Mouse (Mus musculus): Measurements from ENCODE around the gene Fbxl2. TPM values are rescaled to one million over a fixed set of nuclear protein-coding genes. Genes with fewer than 3 reads are reported as not detected.

The Fbxl2 gene
- total RNA-seq, 4 experiments from 2014 or later: 2.1 to 5.5 (median 3.6) TPM

- DNase-seq: no peak
Observed at GRCm38 (mm10) chr9:114016402-114016801, 29.6 kb downstream of the Fbxl2 start.

GRCm38 (mm10) chr9:114015724-114016123, 30.3 kb downstream of the Fbxl2 start:
- no peak for DNase-seq

- DNase-seq: no peak
Observed at GRCm38 (mm10) chr9:114014034-114014433, 32.0 kb downstream of the Fbxl2 start.

DNA sequence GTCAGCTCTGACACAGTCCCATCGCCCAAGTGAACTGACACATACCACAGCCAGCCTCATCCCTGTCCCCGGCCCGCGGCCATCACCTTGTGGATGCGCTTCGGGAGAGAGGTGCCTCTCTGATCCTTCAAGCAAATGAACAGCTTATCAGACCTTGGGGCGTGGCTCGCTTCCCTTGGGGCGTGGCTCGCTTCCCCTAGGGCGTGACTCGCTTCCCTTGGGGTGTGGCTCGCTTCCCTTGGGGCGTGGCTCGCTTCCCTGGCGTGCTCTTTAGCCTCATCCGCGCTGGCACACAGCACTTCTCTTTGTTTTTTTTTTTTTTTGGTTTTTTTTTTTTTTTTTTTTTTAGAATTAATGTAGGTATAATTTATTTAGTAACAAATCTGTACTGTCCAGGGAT, 34.8 kb downstream of the Fbxl2 start:
- no peak for DNase-seq

DNA sequence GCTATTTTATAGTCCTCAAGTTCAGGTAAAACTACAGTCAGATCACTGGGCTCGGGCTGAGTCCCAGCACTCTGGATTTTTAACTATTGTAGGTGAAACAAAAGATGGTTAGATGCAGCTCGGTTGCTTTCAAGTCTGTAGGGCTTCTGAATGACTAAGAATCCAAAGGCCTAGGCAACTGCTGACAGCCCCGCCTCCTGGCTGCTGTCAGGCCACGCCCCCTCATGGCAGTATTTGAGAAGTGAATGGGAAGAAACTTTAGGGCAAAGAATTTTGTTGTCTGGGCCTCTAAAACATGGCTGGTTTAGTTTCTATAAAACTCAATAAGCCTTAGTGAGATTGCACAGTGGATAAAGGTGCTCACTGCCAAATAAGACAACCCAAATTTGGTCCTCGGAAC, 36.5 kb downstream of the Fbxl2 start:
- no peak for DNase-seq

GRCm38 (mm10) chr9:114007850-114008350, 38.1 kb downstream of the Fbxl2 start:
- DNase-seq: no peak

DNA sequence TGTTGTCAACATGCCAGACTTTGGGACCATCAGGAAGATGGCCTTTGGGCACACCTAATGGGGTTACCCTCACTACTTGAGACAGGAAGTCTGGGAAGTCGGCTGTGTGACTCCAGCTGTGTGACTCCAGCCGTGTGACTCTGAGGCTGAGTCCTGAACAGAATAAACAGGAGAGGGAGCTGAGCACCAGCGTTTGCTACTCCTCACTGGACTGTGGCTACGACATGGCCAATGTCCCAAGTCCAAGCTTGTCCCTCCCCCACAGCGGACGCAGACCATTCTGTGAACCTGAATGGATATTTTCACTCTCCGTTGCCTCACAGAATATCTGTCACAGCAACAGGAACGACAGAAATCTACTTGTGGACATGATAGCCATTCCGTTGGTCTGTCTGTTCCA, 39.2 kb downstream of the Fbxl2 start:
- no peak for DNase-seq

DNA sequence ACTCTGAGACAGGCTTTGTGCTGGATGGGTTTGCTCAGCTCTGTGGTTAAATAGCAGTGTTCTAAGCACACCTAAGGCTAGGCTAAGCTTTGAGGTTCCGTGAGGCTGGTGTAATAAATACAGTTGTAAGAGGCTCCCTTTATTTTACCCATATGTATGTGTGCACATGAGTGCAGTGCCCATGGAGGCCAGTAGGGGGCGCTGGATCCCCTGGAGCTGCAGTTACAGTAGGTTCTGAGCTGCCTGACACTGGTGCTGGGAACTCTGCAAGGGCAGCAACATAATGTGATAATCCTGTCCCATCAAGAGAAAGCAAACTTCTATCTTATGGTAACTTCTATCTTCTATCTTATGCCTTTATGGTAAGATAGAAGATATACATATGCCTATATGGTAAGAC, 47.7 kb downstream of the Fbxl2 start:
- DNase-seq: no peak

GRCm38 (mm10) chr9:113992810-113993209, 53.2 kb downstream of the Fbxl2 start:
- DNase-seq: no peak

DNA sequence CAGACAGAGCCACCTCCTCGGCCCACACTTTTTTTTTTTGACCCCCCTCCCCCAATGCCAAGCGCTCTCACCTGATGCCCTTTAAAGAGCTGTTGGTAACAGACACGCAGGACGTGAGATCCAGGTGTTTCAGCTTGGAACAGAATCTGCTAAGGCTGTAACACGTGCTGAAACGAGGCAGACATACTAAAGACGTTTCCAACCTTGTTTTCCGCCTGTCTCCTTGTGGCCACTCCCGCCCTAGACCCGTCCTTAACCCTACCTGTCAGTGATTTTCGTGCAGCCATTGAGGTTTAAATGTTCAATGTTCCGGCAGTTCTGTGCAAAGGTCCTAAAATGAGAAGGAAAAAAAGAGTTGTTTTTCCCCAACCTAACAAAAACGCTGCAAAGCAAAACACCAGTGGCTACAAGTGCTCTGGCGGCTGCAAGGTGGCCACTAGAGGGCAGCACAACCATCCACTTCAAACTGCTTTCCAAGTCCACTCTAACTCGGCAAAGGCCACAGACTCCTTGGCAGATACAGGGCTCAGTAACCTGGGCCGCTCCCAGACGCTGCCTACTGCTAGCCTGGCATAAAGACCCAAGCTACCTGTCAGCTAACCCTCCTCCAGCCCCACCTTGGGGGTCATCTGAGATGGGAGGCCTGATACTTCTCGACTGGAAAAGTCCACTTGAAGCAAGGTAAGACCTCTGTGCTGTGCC, 55.3 kb downstream of the Fbxl2 start:
- peak; percentile 64 for DNase-seq

DNA sequence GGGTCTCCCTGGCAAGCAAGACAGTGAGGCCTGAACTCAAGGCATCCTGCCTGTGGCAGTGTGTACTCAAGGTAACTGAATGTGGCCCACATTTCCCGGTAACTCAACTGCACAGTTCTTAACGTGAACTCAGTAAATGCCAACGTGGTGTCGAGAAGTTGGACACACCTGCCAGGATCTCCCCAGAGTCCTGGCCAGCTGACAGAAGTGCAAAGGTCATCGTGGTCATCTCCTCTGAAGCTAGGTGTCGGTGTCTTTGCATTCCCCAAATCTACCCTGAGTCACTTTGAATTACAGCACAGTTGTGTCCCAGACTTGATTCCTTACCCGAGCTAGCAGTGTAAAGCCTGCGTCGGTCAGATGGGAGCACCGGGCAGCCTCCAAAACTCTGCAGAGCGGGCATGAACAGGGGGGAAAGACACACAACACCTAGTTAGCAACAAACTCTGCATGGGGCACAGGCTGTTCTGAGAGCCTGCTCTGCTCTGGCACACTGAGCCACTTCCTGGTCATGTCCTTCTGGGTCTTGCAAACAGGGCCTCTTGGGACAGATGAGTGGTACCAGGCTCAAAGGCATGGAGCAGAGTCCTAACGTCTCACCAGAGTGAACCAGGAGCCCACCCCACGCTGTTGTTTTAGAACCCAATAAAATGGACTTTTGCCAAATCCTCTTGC, 60.9 kb downstream of the Fbxl2 start:
- no peak for DNase-seq

GRCm38 (mm10) chr9:113982883-113983670, 62.9 kb downstream of the Fbxl2 start:
- no peak for DNase-seq

DNA sequence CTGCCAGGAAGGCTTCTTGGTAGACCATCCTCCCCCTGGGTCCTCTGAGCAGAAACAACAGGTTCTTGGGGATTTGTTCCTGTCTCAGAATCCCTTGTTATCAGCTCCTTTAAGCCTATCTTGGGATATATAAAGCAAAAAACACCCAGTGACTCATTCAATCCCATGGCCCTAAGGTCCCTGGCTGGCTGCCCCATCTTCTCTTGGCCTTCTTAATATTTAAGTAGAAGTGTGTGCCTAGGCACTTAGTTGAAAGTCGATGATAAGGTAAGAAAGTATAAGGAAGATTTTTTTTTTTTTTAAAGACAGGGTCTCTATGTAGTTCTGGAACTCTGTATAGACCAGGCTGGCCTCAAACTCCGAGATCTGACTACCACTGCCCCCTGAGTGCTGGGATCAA, 63.5 kb downstream of the Fbxl2 start:
- DNase-seq: no peak

DNA sequence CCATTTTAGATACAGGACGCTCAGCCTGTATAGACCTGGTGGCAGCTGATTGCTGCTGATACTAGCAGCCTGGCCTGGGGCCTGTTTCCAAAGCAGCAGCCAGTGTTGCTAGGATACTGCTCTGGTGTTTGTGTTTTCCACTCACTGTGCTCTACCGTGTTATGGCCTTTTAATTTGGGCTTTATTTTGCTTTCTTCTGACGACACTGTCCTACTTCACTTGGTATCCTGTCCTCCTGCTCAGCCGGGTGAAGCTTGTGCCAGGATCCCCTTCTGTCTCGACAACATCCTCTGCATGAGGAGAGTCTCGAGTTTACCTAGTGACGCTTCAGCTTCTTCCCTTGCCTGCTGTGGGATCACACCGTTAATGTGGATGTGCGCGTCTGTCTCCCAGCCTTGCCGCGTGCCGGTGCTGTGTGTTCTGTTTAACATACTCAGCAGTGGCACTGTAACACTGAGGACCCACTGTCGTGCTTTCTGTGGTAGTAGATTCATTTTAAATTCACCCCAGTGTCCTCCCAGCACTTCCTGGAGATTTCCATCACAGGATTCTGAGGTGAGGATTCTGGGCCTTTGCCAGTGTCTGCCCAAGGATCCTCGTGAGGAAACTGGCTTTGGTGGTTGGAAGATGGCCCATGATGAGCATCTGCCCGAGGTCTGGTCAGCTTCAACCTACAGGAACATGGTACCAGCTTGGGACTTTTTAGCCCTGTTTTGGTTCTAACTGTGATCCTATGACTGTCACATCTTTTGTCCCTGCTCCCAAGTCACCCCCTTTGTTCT, 64.7 kb downstream of the Fbxl2 start:
- peak; percentile 23 for DNase-seq

DNA sequence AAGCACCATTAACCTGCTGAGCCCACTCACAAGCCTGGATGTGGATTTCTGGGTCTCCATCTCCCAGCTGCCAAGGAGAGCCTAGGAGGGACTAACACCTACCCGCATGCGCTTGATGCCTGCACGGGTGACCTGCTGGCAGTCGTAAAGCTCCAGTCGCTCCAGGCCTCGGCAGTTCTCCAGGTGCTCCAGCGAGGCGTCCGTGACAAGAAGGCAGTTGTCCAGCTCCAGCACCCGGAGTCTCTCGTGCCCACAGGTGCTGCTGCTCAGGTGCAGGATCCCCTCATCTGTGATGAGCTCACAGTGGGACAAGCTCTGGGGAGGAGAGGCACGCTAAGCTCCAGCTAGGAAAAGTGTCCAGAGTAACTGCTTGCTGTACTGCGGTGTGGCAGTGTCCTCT, 66.6 kb downstream of the Fbxl2 start:
- no peak for DNase-seq

GRCm38 (mm10) chr9:113978656-113979055, 67.3 kb downstream of the Fbxl2 start:
- no peak for DNase-seq

DNA sequence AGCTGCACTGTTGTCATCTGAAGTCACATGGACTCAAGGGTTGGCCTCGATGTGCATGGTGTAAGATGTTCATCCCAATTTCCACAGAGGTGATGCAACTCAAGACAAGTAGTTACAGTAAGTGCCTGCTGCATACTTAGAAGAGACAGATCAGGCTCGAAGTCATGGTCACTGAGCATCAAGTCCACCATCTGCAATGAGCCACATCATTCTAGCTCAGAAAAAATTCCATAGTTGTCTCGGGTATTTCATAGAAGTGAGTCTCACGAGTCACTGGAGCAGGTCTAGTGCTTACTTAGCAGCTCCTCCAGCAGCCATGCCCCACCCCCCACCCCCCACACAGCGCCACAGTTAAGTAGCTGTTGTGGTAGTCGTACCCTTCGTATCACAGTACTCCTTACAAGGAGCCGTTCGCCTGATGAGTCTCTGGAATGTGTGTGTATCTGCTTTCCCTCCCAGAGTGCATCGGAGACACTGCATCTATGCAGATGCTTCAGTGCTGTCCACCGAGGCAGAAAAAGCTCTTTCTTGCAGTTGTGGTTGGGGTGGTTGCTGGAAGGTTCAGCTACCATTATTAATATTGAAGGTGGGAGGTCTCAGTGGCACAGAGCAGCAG, 68.7 kb downstream of the Fbxl2 start:
- no peak for DNase-seq

GRCm38 (mm10) chr9:113976264-113976663, 69.7 kb downstream of the Fbxl2 start:
- DNase-seq: no peak

GRCm38 (mm10) chr9:113975442-113975841, 70.5 kb downstream of the Fbxl2 start:
- no peak for DNase-seq

DNA sequence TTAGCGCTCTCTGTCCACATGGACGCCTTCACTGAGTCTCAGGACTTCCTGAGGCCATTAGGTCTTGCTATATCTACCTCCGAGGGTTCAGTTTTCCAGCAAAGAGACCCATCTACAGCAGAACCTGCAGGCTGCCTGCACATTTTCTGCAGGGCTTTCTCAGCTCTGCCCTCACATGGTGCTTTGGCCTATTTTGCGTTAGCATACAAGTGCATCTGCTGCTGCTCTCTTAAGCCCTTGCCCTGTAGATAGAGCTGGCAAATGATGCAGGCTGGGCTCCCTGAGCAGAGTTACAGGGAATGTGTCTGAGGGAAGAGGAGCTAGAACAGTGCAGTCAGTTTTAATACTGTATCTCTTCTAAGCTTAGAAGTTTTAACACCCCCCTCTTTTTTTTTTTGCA, 71.0 kb downstream of the Fbxl2 start:
- DNase-seq: no peak

DNA sequence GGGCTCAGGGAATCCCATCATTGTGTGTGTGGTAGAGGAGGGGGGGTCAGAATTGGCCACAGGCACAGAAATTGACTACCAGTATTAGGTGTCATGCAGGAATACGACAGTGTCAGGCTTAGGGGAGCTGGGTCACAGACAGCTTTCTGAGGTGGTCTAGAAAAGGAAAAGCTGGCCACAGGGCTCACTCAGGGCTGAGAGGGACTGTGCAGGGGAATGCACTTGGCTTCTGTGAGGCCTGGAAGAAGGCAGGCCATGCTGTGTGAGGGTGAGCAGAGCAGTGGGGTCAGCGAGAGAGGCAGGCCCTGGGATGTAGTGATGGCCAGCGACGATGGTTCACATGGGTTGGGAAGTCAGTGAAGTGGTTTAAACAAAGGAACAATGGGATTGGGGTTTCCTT, 72.1 kb downstream of the Fbxl2 start:
- no peak for DNase-seq

DNA sequence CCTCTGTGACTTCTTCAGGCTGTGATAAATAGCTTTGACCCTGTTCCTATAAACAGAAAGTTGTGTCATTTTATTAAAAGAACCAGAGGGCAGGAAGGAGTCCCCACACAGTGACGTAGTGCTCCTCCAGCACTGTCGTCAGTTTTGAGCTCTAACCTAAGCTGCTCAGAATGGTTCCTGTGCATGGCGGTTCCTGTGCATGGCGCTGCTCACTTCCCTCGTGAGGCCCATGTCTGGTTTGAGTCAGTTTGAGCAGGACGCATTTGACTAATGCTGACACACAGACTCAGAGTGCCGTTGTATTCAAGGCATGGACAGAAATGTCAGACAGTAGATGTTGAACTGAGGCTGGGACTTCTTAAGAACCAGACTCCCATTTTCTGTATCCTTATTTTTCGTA, 74.4 kb downstream of the Fbxl2 start:
- DNase-seq: no peak
